Mouse (Mus musculus): ENCODE measurements around the gene Olfr1394.
A peak's percentile ranks its signal among the peaks of the same experiment; 100 is the strongest.
"Not testable (repeated sequence)": the region's sequence is repeated elsewhere in the genome, so short reads cannot be mapped to it uniquely, and the experiment has no call there.

Gene Olfr1394

GRCm38 (mm10) chr11:49189737-49190136 is 35.6 kb downstream of the Olfr1394 start:
- peak; percentile 63 for DNase-seq (ENCODE audit: low spot score)

- no peak for DNase-seq (ENCODE audit: low spot score)
These were observed 36.9 kb downstream of the Olfr1394 start for GRCm38 (mm10) chr11:49191083-49191482.

DNA sequence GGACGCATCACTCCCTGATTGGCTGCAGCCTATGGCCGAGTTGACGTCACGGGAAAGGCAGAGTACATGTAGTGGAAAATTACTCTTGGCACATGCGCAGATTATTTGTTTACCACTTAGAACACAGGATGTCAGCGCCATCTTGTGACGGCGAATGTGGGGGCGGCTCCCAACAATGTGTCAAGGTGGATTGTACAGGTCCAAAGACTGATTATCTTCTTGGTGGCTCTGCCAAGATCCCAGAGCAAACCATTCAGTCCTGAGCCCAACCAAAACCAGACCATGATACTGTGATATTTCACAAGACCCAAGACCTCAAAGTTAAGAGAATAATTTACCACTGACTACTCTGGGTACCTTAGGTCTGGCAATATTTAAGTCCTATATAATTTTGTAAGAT is 40.6 kb downstream of the Olfr1394 start:
- not testable (repeated sequence) for DNase-seq (ENCODE audit: low spot score)

DNA sequence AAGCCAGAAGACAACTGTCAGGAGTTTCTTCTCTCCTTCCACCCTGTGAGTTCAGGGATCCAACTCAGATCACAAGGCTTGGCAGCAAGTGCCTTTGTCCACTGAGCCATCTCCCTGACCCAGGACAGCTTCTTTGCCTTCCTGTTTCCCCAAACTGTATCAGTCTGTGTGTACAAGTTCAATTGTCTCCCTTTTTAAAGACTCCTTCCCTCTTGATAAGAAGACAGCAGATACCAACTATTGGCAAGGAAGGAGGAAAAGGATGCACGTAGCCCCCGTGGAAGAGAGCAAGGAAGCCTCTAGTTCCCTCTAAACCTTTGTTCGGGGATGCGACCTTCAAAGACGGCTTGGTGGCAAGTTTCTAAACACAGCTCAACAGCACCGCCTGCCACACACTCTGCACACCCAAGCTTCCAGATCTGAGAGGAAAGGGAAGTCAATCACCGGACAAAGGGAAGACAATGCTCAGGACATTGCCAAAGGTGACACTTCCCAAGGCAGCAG is 41.7 kb downstream of the Olfr1394 start:
- peak; percentile 18 for DNase-seq (ENCODE audit: low spot score)

GRCm38 (mm10) chr11:49200666-49201065 is 46.5 kb downstream of the Olfr1394 start:
- no peak for DNase-seq (ENCODE audit: low spot score)

DNA sequence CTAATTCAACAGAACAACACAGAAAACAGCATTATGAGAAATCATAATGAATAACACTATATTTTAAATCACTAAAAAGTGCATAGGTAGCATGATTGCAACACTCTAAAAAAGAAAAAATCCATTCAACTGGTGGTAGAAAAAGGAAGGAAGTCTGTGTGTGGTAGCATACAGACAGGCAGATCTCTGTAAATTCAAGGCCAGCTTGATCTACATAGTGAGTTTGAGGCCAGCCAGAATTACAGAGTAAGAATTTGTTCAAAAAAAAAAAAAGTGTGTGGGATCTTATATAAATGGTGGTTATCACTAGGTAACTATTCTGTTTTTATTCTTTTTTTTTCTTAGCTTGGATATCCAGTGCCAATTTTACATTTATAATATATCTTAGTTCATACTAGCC is 47.0 kb downstream of the Olfr1394 start:
- no peak for DNase-seq (ENCODE audit: low spot score)

- no peak for DNase-seq (ENCODE audit: low spot score)
These were observed 47.9 kb downstream of the Olfr1394 start for GRCm38 (mm10) chr11:49202071-49202470.

DNA sequence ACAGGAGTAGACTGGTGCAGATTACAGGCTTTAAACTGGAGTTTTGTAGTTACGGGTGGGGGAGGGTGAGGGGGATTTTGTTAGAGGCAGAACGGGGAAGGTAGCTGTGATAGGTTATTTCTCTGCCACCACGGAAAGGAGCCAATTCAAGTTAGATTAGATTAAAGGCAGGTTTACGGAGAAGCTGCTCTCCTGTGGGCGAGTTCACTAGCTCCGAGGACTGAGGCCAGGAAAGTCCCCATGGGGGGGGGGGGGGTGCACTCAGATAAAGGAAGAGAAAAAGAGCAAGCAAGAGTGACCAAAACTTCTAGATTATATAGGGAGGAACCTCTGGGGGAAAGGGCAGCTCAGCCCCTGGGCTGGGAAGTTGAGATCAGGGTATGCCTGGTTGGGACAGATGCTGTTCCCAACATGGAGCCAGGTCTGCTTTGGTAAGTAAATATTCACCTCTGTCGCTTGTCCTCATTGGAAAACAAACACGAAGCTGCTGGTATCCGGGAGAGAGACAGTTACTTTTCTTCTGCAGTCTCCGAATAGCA is 48.4 kb downstream of the Olfr1394 start:
- peak; percentile 26 for DNase-seq (ENCODE audit: low spot score)

DNA sequence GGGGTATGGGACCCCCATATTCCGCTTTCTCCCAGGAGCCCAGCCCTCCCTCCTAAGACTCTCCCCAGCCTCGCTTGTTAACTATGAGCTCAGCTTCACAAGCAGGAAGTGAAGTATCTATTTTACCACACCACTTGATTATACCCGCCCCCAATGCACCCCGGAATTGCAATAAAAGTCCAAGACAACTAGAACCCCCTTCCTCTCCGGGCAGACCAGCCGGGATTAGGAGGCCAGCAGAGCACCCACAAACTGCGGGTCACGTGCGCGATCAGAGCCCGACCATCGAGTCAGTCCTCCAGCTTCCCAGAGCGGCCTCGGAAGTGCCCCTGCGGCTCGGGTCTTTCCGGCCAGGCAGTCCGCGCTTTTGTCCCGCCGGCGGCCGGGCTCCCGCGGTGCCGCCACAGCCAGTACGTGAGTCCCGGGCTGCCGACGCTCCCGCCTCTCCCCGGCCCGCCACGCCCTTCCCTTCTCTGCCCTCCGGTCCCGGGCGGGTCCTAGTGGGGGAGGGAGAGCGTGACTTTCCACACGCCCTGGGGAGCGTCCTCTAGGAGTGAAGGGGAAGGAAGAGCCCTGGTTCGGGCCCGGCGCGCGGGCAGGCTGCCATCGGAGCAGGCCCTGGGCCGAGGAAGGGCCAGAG is 49.1 kb downstream of the Olfr1394 start, which contains the start of gene Zfp62:
TSS of gene Zfp62 (plus strand) at position 164 of the 640 bp plus-strand sequence.
- DNase-seq (ENCODE audit: low spot score), result peak; percentile 90

GRCm38 (mm10) chr11:49203771-49204497 is 49.8 kb downstream of the Olfr1394 start:
- DNase-seq (ENCODE audit: low spot score), result peak; percentile 44

DNA sequence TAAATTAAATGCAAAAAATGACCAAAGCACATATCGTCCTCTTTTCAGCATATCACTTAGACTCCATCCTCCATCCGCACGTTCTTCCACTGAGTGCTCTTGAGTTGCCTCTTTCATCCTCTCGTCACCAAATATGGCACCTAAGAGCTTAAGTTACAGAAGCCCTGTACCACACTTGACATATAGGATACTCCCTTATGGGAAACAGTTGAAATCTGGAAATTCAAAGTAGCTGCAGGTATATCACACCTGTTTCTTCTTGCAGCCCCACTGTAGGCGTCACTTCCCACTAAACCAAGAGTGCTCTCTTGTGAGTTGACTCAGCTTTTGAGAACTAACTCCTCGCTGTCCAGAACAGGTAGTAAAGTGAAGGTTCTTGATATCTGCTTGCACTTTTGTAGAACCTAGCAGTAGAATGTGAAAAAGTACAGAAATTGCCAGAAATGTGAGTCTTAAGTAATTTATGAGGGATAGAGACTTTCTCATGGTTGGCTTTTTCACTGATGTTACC is 51.0 kb downstream of the Olfr1394 start:
- DNase-seq (ENCODE audit: low spot score), result no peak

DNA sequence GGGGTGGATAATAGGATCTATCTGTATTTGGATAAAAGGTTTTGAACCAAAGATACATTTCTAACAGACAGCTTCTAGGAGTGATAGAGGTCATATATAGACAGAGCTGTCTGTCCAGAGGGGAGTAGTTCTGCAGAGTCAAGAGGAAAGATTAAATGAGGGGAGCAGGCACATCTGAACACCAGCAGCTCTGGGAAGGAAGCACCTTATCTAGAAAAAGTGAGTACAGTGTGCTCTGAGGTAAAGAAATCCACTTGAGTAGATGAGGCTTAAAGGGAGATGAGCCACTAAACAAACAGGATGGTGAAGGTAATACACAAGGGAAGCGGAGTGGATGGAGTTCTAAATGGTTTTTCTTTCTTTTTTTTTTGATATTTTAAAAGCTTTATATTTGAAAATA is 53.3 kb downstream of the Olfr1394 start:
- DNase-seq (ENCODE audit: low spot score), result no peak

Measured in T-cell, adult 2 months (primary cell).